Mouse (Mus musculus) kidney, postnatal 36 days (tissue): ENCODE data around the gene Ccdc106.
"Not testable (repeated sequence)": the region's sequence is repeated elsewhere in the genome, so short reads cannot be mapped to it uniquely, and the experiment has no call there.

ENCODE experiments used
- DNase-seq, 2 experiments: peaks; one replicate each; pipeline ENCODE4 v3.0.0; 2021 to 2022; ENCODE audit warnings: mixed read lengths in 2 of 2

The Ccdc106 gene

DNA sequence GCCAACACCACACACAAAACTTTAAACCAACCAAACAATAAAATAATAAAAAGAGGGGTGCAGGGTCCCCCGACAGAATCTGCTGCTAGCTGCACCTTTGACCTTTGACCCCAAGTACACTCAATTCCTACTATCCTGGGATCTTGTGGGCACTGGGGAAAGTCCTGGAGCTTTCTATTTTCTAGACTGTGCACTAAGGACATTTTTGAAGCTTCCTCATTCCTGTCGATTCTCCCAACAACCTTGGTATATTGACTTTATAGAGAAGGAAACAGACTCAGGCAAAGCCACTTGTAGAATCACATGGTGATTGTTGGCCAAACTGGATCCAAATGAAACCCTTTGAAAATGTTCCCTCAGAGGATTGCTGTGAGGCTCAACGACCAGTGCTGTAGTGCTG, 4.3 kb upstream of the Ccdc106 start:
- peak in 1 of 2 experiments; percentile 33 for DNase-seq

GRCm38 (mm10) chr7:5016920-5017319, 3.4 kb upstream of the Ccdc106 start:
- no peak for DNase-seq

- DNase-seq, result no peak
Observed at GRCm38 (mm10) chr7:5017352-5017751, 3.0 kb upstream of the Ccdc106 start.

- DNase-seq, result no peak
Observed at GRCm38 (mm10) chr7:5017931-5018330, 2.4 kb upstream of the Ccdc106 start.

GRCm38 (mm10) chr7:5019576-5019975, 777 bp upstream of the Ccdc106 start:
- not testable (repeated sequence) for DNase-seq

GRCm38 (mm10) chr7:5020685-5021084, 332 bp downstream of the Ccdc106 start:
- DNase-seq, result no peak

DNA sequence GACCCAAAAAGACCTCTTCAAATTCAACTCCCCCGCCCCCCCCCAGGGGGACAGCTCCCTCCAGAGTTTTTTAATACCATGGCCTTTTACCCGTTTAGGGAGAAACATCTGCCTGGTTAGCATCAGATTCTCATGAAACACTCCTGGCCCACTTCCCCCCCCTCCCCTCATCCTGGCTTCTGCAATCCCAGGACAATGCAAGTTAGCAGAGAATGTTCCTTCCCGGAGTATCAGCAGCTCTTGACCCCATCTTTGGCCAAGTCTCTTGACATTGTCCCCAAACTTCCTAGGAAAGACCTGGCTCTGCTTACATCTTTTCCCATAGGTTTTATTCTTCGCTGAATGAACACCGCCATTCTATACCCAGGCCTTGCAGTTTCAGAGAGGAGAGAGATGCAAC, 844 bp downstream of the Ccdc106 start:
- no peak for DNase-seq

GRCm38 (mm10) chr7:5029543-5029942, 9.2 kb downstream of the Ccdc106 start:
- no peak for DNase-seq

- DNase-seq, result no peak
Observed at GRCm38 (mm10) chr7:5029946-5030345, 9.6 kb downstream of the Ccdc106 start.

DNA sequence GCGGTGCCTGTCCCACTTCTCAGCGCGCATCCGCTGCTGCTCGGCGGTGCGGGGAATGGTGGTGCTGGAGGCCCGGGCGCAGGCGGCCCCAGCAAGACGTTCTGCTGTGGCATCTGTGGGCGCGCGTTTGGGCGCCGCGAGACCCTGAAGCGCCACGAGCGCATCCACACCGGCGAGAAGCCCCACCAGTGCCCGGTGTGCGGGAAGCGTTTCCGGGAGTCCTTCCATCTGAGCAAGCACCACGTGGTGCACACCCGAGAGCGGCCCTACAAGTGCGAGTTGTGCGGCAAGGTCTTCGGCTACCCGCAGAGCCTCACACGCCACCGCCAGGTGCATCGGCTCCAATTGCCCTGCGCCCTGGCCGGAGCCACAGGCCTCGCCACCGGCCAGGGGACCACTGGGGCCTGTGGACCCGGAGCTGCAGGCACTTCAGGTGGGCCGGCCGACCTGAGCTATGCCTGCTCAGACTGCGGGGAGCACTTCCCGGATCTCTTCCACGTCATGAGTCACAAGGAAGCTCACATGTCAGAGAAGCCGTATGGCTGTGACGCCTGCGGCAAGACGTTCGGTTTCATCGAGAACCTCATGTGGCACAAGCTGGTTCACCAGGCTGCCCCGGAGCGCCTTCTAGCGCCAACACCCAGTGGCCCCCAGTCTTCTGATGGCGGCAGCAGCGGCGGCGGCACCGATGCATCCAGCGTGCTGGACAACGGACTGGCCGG, 10.4 kb downstream of the Ccdc106 start:
- no peak for DNase-seq

DNA sequence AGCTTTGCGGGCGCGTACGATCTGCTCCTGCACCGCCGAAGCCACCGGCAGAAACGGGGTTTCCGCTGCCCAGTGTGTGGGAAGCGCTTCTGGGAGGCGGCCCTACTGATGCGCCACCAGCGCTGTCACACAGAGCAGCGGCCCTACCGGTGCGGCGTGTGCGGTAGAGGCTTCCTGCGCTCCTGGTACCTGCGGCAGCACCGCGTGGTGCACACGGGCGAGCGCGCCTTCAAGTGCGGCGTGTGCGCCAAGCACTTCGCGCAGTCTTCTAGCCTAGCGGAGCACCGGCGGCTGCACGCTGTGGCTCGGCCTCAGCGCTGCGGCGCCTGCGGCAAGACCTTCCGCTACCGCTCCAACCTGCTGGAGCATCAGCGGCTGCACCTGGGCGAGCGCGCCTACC, 11.1 kb downstream of the Ccdc106 start:
- no peak for DNase-seq

GRCm38 (mm10) chr7:5033818-5034217, 13.5 kb downstream of the Ccdc106 start, which contains the start of gene 4632433K11Rik:
Gene 4632433K11Rik (plus strand): TSS chr7:5034118.
- no peak for DNase-seq

- DNase-seq, result no peak
Observed at GRCm38 (mm10) chr7:5035628-5036027, 15.3 kb downstream of the Ccdc106 start.

DNA sequence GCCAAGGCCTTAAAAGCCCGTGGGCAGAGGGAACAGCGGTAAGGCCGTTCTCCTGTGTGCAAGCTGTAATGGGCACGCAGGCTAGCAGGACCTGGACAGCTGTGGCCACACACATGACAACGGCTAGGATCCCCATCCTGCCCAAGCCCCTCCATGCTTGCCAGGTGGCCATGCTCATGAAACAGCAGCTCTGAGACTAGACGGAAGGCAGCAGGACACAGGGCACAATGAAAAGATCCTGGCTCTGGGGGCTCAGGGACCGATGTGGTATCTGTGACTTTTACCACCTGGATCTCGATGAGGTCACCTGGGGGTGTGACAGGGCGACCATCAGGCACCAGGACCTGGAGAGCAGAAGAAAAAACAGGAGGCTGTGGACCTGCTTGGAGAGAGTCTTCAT, 15.8 kb downstream of the Ccdc106 start:
- no peak for DNase-seq

DNA sequence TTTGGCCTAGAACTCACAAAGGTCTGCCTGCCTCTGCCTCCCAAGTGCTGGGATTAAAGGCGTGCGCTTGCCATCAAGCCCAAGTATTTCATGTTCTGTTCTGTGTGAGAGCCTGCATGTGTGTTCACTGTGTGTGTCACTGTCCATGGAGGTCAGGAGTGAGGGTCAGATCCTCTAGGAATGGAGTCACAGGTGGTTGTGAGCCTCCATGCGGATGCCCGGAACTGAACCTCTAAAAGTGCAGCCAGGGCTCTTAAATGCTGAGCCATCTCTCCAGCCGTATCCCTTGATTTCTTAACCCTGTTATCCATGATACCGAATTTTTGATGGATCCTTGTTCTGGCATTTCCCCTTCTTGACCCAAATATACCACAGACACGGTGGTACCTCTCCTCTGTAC, 16.7 kb downstream of the Ccdc106 start:
- DNase-seq, result no peak

DNA sequence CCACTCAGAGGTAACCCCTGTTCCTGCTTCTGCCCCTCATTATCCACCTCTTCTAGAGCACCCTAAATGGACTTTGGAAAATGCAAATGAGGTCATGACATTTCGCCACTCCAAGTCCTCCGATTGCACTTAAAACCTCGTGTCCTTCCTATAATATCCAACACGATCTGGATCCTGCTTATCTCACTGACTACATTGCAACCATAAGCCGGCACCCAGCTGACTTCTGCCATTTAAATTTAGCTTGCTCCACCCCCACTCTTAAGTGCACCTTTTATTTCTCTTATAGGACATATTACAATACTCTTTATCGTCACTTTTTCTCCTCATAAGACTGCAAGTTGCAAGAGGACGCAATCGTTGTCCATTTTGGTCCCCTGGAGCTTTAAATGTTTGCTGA, 17.1 kb downstream of the Ccdc106 start:
- DNase-seq, result no peak

DNA sequence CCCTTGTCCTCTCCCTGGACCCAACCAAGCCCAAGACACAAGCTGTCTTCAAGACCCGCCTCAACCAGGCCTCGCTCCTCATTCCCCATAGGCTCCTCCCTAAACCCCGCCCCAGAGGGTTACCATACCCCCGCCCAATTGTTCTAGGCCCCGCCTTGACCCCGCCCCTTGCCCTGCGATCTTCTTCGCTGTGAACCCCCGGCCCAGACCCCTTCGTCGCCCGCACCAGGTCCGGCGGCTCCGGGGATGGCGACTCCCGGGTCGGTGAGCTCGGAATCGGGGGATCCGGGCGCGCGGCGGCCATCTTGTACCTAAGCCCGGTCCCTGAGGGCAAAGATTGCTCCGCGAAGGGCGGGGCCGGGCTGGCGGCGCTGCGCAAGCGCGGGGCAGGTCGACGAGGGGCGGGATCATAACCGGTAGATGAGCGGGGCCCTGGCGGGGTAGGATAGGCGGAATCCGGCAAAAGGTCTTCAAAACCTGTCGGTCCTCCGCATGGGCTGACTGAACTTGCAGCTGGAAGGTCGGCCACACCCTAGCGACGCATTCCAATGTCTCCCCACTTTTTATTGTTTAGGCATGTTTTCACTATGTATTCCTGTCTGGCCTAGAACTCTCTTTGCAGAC, 17.9 kb downstream of the Ccdc106 start, which contains the start of gene Zfp784:
Gene Zfp784, minus strand, starts transcription at position 338 of the 624 bp plus-strand sequence.
- DNase-seq, result peak; percentile 93 to 96

DNA sequence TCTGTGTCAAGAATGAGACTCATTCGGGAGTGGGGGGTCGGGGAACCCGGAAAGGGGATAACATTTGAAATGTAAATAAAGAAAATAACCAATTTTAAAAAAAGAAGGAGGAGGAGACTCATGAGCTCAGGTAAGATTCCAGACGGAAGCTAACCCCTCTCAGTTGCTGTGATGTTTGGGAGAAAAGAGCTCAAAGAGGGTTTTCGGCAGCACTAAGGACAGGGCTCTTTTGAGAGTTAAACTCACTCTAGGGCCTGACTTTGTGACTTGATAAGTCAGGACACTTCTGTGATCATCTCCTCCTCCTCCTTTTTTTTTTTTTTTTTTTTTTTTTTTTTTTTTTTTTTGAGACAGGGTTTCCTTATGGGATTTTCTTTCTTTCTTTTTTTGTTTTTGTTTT, 18.6 kb downstream of the Ccdc106 start:
- no peak for DNase-seq

- no peak for DNase-seq
Observed at GRCm38 (mm10) chr7:5044981-5045380, 24.6 kb downstream of the Ccdc106 start.

GRCm38 (mm10) chr7:5046112-5046511, 25.8 kb downstream of the Ccdc106 start:
- no peak for DNase-seq

DNA sequence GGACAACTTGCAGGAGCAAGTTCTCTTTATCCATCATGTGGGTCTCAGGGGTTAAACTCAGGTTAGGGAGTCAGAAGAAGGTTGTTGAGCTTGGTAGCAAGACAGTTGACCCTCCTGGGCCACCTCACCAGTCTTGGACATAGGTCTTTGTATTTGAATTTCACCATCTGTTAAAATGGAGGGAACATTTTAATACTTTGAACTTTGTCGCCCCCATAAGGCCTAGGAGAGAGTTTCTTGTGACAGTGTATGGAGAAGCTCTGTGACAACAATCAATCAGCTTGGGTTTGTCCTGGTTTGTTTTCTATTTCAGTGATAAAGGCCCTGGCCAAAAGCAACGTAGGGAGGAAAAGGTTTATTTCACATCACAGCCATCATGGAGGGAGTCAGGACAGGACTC, 27.0 kb downstream of the Ccdc106 start:
- peak; percentile 32 to 40 for DNase-seq

DNA sequence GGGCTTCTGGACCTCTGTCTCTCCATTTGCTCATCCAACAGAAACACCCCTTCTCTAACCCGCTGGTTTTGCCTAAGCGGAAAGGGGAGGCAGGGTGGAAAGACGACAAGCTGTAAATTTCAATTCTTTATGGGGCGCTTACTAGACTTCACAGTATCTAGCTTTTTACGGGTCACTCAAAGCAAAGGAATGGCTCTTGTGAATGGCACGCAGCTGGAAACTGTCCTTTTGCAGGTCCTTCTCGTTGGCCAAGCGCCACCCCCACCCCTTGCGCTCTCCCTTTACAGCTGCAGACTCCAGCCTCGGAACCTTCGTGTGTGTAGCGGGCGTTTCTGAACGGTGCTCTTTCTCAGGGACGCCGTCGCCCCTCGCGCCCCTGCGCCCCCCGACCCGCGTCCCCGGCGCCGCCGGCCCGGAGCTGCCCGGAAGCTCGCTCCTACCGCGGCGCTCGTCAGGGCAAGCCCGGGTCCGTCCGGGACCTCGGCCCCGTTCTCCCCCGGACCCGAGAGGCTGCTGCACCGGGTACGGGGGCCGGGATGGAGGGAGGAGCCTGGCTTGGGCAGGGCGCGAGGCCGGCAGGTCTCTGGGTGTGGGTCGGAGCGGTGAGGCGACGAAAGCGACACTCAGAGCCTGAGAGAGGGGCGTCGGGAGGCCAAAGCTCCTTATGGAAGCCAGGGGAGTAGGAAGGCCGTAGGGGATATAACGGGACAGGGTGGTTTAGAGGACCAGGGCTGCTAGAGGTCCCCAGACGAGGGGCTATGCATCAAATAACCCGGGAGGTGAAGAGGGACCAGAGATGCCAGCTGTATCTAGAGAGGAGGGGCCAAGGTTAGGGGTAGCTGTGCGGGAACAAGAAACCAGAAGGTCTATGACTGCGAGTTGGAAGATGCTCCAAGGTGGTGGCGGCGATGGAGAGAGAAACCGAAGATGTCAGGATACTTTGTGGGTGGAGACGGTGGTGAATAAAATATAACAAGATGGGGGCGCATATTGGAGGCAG, 31.1 kb downstream of the Ccdc106 start, which contains the start of gene Zfp580:
Gene Zfp580, plus strand, starts transcription at position 346 of the 1,000 bp plus-strand sequence.
- DNase-seq, result peak; percentile 60 to 84

DNA sequence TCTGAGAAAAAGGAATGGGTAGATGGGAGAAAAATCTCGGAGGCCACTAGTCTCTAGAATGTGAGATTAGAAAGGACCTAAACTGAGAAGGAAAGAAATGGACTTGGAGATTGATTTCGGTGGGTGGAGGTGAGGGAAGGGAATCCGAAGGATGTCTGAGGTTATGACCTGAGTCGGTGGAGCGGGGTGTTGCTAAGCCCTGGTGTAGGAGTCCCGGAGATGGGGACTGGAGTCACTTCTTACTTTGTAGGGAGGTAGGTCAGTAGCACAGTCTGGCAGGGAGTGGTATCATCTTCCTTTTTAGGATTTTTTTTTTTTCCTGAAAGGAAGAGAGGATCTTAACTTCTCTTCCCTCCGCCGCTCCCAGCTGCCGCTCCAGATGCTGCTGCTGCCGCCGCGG, 32.1 kb downstream of the Ccdc106 start:
- DNase-seq, result no peak
